Mouse (Mus musculus): Measurements from ENCODE around the gene Unc79. TPM values are rescaled to one million over a fixed set of nuclear protein-coding genes. Genes with fewer than 3 reads are reported as not detected.

Unc79 gene
- 21.9 TPM for polyA plus RNA-seq (2015; fragmentation: Illumina TruSeq; extraction: RNeasy Lipid Tissue Mini Kit (QIAGEN cat#74804); ENCODE audit: low read depth, low replicate concordance)

GRCm38 (mm10) chr12:102948778-102949394, at the start of gene Unc79:
Unc79 (plus strand) TSS chr12:102948859.

GRCm38 (mm10) chr12:102899091-102899490, 49.6 kb upstream of the Unc79 start, which contains the start of gene Cox8c:
Cox8c (plus strand) TSS chr12:102899316.

Other genes with a start within 250 kb of the Unc79 start
- 45.3 TPM for gene Itpk1, start 243.9 kb upstream of the Unc79 start, polyA plus RNA-seq (2015; fragmentation: Illumina TruSeq; extraction: RNeasy Lipid Tissue Mini Kit (QIAGEN cat#74804); ENCODE audit: low read depth, low replicate concordance)
- gene Moap1, start 205.2 kb upstream of the Unc79 start, polyA plus RNA-seq (2015; fragmentation: Illumina TruSeq; extraction: RNeasy Lipid Tissue Mini Kit (QIAGEN cat#74804); ENCODE audit: low read depth, low replicate concordance): 40.9 TPM
- gene Tmem251, start 205.1 kb upstream of the Unc79 start, polyA plus RNA-seq (2015; fragmentation: Illumina TruSeq; extraction: RNeasy Lipid Tissue Mini Kit (QIAGEN cat#74804); ENCODE audit: low read depth, low replicate concordance): 5.4 TPM
- gene Gm28051, start 191.1 kb upstream of the Unc79 start, polyA plus RNA-seq (2015; fragmentation: Illumina TruSeq; extraction: RNeasy Lipid Tissue Mini Kit (QIAGEN cat#74804); ENCODE audit: low read depth, low replicate concordance): not detected
- gene Gon7, start 191.1 kb upstream of the Unc79 start, polyA plus RNA-seq (2015; fragmentation: Illumina TruSeq; extraction: RNeasy Lipid Tissue Mini Kit (QIAGEN cat#74804); ENCODE audit: low read depth, low replicate concordance): 17.1 TPM
- gene Ubr7, start 190.9 kb upstream of the Unc79 start, polyA plus RNA-seq (2015; fragmentation: Illumina TruSeq; extraction: RNeasy Lipid Tissue Mini Kit (QIAGEN cat#74804); ENCODE audit: low read depth, low replicate concordance): 38.4 TPM
- 28.7 TPM for gene Gm20604, start 190.2 kb upstream of the Unc79 start, polyA plus RNA-seq (2015; fragmentation: Illumina TruSeq; extraction: RNeasy Lipid Tissue Mini Kit (QIAGEN cat#74804); ENCODE audit: low read depth, low replicate concordance)
- 9.7 TPM for gene Btbd7, start 70.4 kb upstream of the Unc79 start, polyA plus RNA-seq (2015; fragmentation: Illumina TruSeq; extraction: RNeasy Lipid Tissue Mini Kit (QIAGEN cat#74804); ENCODE audit: low read depth, low replicate concordance)
- gene Cox8c, start 49.5 kb upstream of the Unc79 start, polyA plus RNA-seq (2015; fragmentation: Illumina TruSeq; extraction: RNeasy Lipid Tissue Mini Kit (QIAGEN cat#74804); ENCODE audit: low read depth, low replicate concordance): not detected